Mouse (Mus musculus): Measurements from ENCODE around the gene Erv3.

GRCm38 (mm10) chr2:131827026-131827687, 32.4 kb downstream of the Erv3 start:
- TF ChIP-seq CTCF (IDR thresholded peaks at IDR 0.05; ENCODE audit: control insufficient read depth, insufficient read depth, insufficient read length) (no peak), MYOD1 (IDR thresholded peaks at IDR 0.05; ENCODE audit: control insufficient read depth, insufficient read length, low read depth) (no peak)

Measured in C2C12 (cell line).